Mouse (Mus musculus): ENCODE measurements at regions not wholly inside any gene's neighbourhood (a gene's known extent, or its start where the extent isn't known, plus 50 kb on each side); places are given as distances from the start of the nearest gene placed in this dataset.

- H3K27ac ChIP-seq (ENCODE audit: low read depth, low read length), result no peak overlapping the region
- no peaks in the 10 kb centered on the region for H3K4me1 ChIP-seq (ENCODE audit: control insufficient read depth, insufficient read depth, low read length)
- 85% methylated on average over 3 of the region's 3 CpGs for WGBS
- DNase-seq (ENCODE audit: low spot score, missing footprints) (no peak), ATAC-seq (ENCODE audit: low FRiP score) (no peak)
- no peak overlapping the region for H3K4me3 ChIP-seq (ENCODE audit: low read depth, low read length)
- no peaks in the 10 kb centered on the region for H3K36me3 ChIP-seq (ENCODE audit: control insufficient read depth, insufficient read depth, low read length)
- H3K9me3 ChIP-seq (ENCODE audit: control insufficient read depth, low read length), result no peaks in the 10 kb centered on the region
- no peaks in the 10 kb centered on the region for H3K27me3 ChIP-seq (ENCODE audit: control insufficient read depth, insufficient read depth, low read length)
- H3K4me2 ChIP-seq, result no peak overlapping the region
- H3K9ac ChIP-seq (ENCODE audit: low read length), result no peak overlapping the region
These were observed 567.0 kb downstream of the Fam181b start for GRCm38 (mm10) chr7:93646658-93647057.

GRCm38 (mm10) chr7:93665805-93666204 lies 586.1 kb downstream of the Fam181b start:
- ATAC-seq (ENCODE audit: low FRiP score) (peak; percentile 62; the same call in 1 of the 2 replicates), DNase-seq (ENCODE audit: low spot score, missing footprints) (no peak)
- Histone ChIP-seq H3K4me1 (ENCODE audit: control insufficient read depth, insufficient read depth, low read length) (no peaks in the 10 kb centered on the region), H3K9ac (ENCODE audit: low read length) (no peak overlapping the region), H3K4me3 (ENCODE audit: low read depth, low read length) (no peak overlapping the region), H3K9me3 (ENCODE audit: control insufficient read depth, low read length) (no peaks in the 10 kb centered on the region), H3K27me3 (ENCODE audit: control insufficient read depth, insufficient read depth, low read length) (no peaks in the 10 kb centered on the region), H3K36me3 (ENCODE audit: control insufficient read depth, insufficient read depth, low read length) (no peaks in the 10 kb centered on the region), H3K27ac (ENCODE audit: low read depth, low read length) (no peak overlapping the region), H3K4me2 (no peak overlapping the region)
- 45% methylated on average over 2 of the region's 2 CpGs for WGBS

- Histone ChIP-seq H3K27ac (ENCODE audit: low read depth, low read length) (no peak overlapping the region), H3K4me2 (no peak overlapping the region), H3K9me3 (ENCODE audit: control insufficient read depth, low read length) (no peaks in the 10 kb centered on the region), H3K9ac (ENCODE audit: low read length) (no peak overlapping the region), H3K4me1 (ENCODE audit: control insufficient read depth, insufficient read depth, low read length) (no peaks in the 10 kb centered on the region), H3K27me3 (ENCODE audit: control insufficient read depth, insufficient read depth, low read length) (no peaks in the 10 kb centered on the region), H3K36me3 (ENCODE audit: control insufficient read depth, insufficient read depth, low read length) (no peaks in the 10 kb centered on the region), H3K4me3 (ENCODE audit: low read depth, low read length) (no peak overlapping the region)
- ATAC-seq (ENCODE audit: low FRiP score), result no peak
- WGBS, result 79% methylated on average over 3 of the region's 3 CpGs
- DNase-seq (ENCODE audit: low spot score, missing footprints), result no peak
These were observed 592.2 kb downstream of the Fam181b start for GRCm38 (mm10) chr7:93671827-93672226.

DNA sequence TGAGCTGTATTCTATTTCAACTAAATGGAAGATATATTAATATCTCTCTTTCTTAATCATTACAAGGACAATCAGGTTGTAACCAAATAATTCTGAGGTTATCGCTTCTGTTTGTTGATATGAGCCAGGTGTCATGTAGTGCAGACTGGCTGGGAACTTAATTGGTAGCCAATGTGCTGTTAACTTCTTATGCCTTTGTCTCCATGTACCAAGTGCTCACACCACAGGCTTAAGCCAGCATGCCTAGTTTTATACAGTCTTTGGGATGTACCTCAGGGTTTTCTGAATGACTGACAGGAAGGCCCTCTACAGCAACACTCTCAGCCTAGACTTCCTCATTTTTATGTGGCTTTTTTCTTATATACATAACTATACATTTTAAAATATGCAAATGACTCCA lies 592.8 kb downstream of the Fam181b start:
- Histone ChIP-seq H3K9me3 (ENCODE audit: control insufficient read depth, low read length) (no peaks in the 10 kb centered on the region), H3K27ac (ENCODE audit: low read depth, low read length) (no peak overlapping the region), H3K4me2 (no peak overlapping the region), H3K27me3 (ENCODE audit: control insufficient read depth, insufficient read depth, low read length) (no peaks in the 10 kb centered on the region), H3K36me3 (ENCODE audit: control insufficient read depth, insufficient read depth, low read length) (no peaks in the 10 kb centered on the region), H3K4me1 (ENCODE audit: control insufficient read depth, insufficient read depth, low read length) (no peaks in the 10 kb centered on the region), H3K4me3 (ENCODE audit: low read depth, low read length) (no peak overlapping the region), H3K9ac (ENCODE audit: low read length) (no peak overlapping the region)
- no peak for ATAC-seq (ENCODE audit: low FRiP score)
- no peak for DNase-seq (ENCODE audit: low spot score, missing footprints)
- 95% methylated on average over 1 of the region's 1 CpGs for WGBS
